Mouse (Mus musculus) forebrain, embryonic 13.5 days (tissue): Measurements from ENCODE around the gene Ankrd44. TPM values are rescaled to one million over a fixed set of nuclear protein-coding genes. Genes with fewer than 3 reads are reported as not detected.

ENCODE experiments used
- ATAC-seq: fragments of 200-750 bp; cut with Nextera tagmentation; 2 replicates; pipeline ENCODE4 v1.8.0; 2017
- H3K27ac ChIP-seq: fragments of 300-500 bp; sonication (generic); 2 replicates; pipeline ENCODE4 v1.5.1; 2015; ENCODE audit warnings: inconsistent platforms, mild to moderate bottlenecking, moderate library complexity
- H3K27me3 ChIP-seq: fragments of 300-500 bp; sonication (generic); 2 replicates; pipeline ENCODE4 v1.6.1; 2015; ENCODE audit warnings: mild to moderate bottlenecking, inconsistent platforms
- H3K36me3 ChIP-seq: fragments of 300-500 bp; sonication (generic); 2 replicates; pipeline ENCODE4 v1.6.1; 2015; ENCODE audit warnings: mild to moderate bottlenecking, inconsistent platforms; ENCODE audit not compliant: poor library complexity, severe bottlenecking
- H3K4me1 ChIP-seq: fragments of 300-500 bp; sonication (generic); 2 replicates; pipeline ENCODE4 v1.6.1; 2015; ENCODE audit warnings: inconsistent platforms
- H3K4me2 ChIP-seq: fragments of 300-500 bp; sonication (generic); 2 replicates; pipeline ENCODE4 v1.6.1; 2015; ENCODE audit warnings: inconsistent platforms, mild to moderate bottlenecking, moderate library complexity
- H3K4me3 ChIP-seq: fragments of 300-500 bp; sonication (generic); 2 replicates; pipeline ENCODE4 v1.5.1; 2015; ENCODE audit warnings: mild to moderate bottlenecking, inconsistent platforms
- H3K9ac ChIP-seq: fragments of 300-500 bp; sonication (generic); 2 replicates; pipeline ENCODE4 v1.6.1; 2015; ENCODE audit warnings: mild to moderate bottlenecking, inconsistent platforms
- H3K9me3 ChIP-seq: fragments of 300-500 bp; sonication (generic); replicated peaks from 2 replicates; pipeline ENCODE4 v1.6.1; 2016; ENCODE audit warnings: inconsistent platforms
- WGBS: fragments of 180-500 bp; shearing (Covaris S2); methylation state at CpG from one replicate; pipeline ENCODE4 v1.1.7; 2015; 5-methylcytosine and 5-hydroxymethylcytosine counted together
- polyA plus RNA-seq: library from polyadenylated mRNA; unstranded; fragments of >200 nt; fragmentation: Nextera tagmentation; extraction: Ambion mirVana; gene quantifications from 2 replicates; pipeline ENCODE4 v1.2.1, GENCODE M21; 2015

Ankrd44 gene
- polyA plus RNA-seq, 1 experiment from 2014 or later: 15.7 TPM

DNA sequence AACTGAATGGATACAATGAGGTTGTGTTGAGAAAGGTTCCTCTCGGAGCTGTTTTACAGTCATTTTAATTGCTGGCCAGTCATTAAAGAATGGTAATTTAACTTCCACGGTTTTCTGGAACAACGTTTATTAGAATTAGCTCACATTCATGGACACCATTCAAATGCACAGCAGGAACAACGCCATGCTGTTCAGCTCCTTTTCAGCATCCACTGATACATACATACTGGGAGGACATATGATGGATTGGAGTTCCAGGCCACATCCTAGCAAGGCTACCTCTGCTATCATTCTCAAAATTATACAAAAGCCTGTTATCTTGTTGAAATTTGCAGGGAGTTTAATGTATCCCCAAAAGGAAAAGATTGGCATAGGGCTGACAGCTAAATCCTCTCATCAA lies 261.1 kb downstream of the Ankrd44 start:
- H3K27ac ChIP-seq: no peak overlapping the region
- ATAC-seq: 0 out of 2 replicates have a peak, but pooled peaks have one; percentile 25
- no peak overlapping the region for H3K9ac ChIP-seq
- 29% methylated on average over 4 of the region's 4 CpGs for WGBS
- H3K27me3 ChIP-seq: no peaks in the 10 kb centered on the region
- no peak overlapping the region for H3K4me3 ChIP-seq
- H3K4me2 ChIP-seq: no peak overlapping the region
- H3K9me3 ChIP-seq: no peaks in the 10 kb centered on the region
- peaks cover 9% of the 10 kb centered on the region; the same call in 1 of the 2 replicates for H3K4me1 ChIP-seq
- H3K36me3 ChIP-seq: peaks cover 5% of the 10 kb centered on the region; the same call in 1 of the 2 replicates

DNA sequence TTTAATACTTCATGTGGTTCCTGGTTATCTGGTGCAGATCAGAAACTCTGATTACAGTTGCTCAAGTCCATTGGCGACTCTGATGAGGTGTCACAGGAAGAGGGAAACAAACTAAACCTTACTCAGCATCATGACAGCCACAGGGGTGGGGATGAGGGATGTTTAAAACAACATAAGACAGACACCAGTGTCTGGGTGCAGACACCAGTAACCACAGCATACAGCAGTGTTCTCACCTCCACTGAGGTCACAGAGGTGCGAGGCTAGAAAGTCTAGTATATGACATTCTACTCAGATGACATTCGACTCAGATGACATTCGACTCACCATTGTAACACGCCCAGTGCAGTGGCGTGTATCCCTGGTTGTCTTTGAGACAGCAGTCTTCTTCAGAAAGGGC lies 265.5 kb downstream of the Ankrd44 start:
- H3K27me3 ChIP-seq: no peaks in the 10 kb centered on the region
- no peak overlapping the region for H3K27ac ChIP-seq
- whole genome bisulfite sequencing: 97% methylated on average over 6 of the region's 6 CpGs
- no peak overlapping the region for H3K4me3 ChIP-seq
- H3K4me1 ChIP-seq: peaks cover 7% of the 10 kb centered on the region; the same call in 1 of the 2 replicates
- peaks cover 5% of the 10 kb centered on the region; the same call in 1 of the 2 replicates for H3K36me3 ChIP-seq
- no peak for ATAC-seq
- H3K9me3 ChIP-seq: no peaks in the 10 kb centered on the region
- H3K9ac ChIP-seq: no peak overlapping the region
- H3K4me2 ChIP-seq: no peak overlapping the region

DNA sequence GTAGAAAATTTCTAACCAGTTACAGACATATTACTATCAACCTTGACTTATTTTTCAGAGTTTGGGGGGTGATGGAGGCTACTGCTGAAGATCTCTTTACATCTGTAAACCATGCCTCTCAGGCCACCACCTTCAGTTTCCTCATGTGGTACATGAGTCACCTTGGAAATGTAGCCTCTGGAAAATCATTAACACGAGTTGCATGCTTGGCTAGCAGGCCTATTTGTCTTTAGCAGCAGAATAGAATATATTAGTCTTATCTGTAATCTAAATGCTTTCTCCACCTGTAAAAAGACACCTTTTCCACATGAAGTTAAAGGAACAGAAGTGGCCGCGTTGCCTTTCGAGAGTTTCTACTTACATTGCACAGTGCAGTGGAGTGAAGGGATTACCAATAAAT lies 267.6 kb downstream of the Ankrd44 start:
- WGBS: 92% methylated on average over 4 of the region's 4 CpGs
- ATAC-seq: no peak
- Histone ChIP-seq H3K27ac (no peak overlapping the region), H3K36me3 (peaks cover 12% of the 10 kb centered on the region; the same call in 1 of the 2 replicates), H3K9ac (no peak overlapping the region), H3K4me1 (no peaks in the 10 kb centered on the region), H3K9me3 (no peaks in the 10 kb centered on the region), H3K27me3 (no peaks in the 10 kb centered on the region), H3K4me2 (no peak overlapping the region), H3K4me3 (no peak overlapping the region)

DNA sequence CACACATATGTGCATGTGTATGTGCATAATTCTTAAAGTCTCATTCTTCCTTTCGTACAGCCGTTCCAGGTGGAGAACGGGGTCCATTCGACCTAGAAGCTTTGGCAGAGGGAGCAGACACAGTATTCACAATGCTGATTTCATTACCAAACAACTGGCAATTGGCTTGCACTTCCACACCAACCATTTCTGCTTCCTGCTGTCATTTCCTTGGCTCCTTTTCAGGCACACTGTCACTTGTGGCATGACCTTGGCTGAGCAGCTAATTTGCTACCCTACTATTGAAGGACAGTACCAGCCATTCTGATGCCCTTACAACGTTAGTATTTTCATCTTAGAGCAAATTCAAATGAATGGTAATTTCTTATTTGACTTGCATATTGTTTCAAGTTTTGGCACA lies 277.9 kb downstream of the Ankrd44 start:
- Histone ChIP-seq H3K9ac (no peak overlapping the region), H3K9me3 (no peaks in the 10 kb centered on the region), H3K4me3 (no peak overlapping the region), H3K36me3 (peaks cover 2% of the 10 kb centered on the region; the same call in 1 of the 2 replicates), H3K27ac (no peak overlapping the region), H3K4me1 (peaks cover 19% of the 10 kb centered on the region), H3K4me2 (no peak overlapping the region), H3K27me3 (no peaks in the 10 kb centered on the region)
- ATAC-seq: no peak
- 77% methylated on average over 5 of the region's 5 CpGs for WGBS

DNA sequence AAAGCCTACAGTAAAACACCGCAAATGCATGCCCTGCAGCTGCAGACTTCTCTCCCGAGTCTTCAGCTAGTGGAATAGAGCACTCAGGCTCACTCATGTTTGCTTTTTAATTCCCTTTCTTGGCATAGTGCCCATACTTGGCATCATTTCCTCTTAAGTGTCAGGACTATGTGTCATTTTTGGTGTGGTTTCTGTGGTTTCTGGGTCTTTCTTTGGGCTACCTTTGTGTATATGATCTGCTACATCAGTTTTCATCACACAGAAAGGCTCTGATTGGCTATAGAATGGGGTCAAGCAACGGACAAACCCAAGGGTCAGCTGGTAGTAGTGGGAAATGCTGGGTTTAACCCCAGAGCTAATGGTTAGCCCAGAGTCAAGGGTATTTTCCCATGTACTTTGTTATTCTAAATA lies 278.8 kb downstream of the Ankrd44 start:
- Histone ChIP-seq H3K4me2 (no peak overlapping the region), H3K9ac (no peak overlapping the region), H3K27ac (peak overlapping the region; percentile 62; the same call in 1 of the 2 replicates), H3K9me3 (no peaks in the 10 kb centered on the region), H3K4me3 (no peak overlapping the region), H3K4me1 (peaks cover 19% of the 10 kb centered on the region), H3K27me3 (no peaks in the 10 kb centered on the region), H3K36me3 (no peaks in the 10 kb centered on the region; the same call in 1 of the 2 replicates)
- WGBS: 44% methylated on average over 3 of the region's 3 CpGs
- ATAC-seq: peak; percentile 72

DNA sequence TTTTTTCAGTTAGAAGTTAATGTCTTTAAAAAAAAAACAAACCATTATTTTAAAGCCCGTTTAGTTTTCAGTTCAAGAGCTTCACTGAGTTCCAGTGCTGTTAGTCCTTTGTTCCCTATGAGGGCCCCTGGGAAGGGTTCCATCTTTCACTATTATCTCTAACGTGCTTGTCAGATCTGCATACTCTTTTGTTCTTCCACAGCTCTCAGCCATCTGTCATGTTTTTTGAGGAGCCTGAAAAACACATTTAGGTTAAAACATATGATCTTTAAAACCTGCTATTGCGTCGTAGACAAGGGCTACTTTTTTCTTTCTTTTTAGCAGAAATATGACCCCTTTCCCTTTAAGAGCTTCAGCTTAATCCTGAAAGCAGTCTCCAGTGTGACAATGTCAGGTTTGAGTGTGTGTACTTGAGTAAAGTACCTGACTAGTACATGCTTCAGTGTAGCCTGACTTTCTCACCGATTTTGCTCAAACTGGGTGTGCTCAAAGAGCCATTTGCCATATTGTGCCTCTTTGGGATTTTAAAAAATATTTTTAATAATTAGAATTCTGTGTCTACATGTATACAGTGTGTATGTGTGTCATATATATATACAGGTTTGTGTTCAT lies 285.9 kb downstream of the Ankrd44 start:
- H3K27me3 ChIP-seq: no peaks in the 10 kb centered on the region
- H3K4me3 ChIP-seq: no peak overlapping the region
- no peaks in the 10 kb centered on the region for H3K36me3 ChIP-seq
- H3K9me3 ChIP-seq: no peaks in the 10 kb centered on the region
- peak overlapping the region; percentile 90 for H3K27ac ChIP-seq
- H3K4me1 ChIP-seq: peaks cover 15% of the 10 kb centered on the region
- peak; percentile 80 for ATAC-seq
- H3K4me2 ChIP-seq: no peak overlapping the region
- 14% methylated on average over 5 of the region's 5 CpGs for WGBS
- H3K9ac ChIP-seq: 0 out of 2 replicates have a peak overlapping the region, but pooled peaks have one; percentile 21

DNA sequence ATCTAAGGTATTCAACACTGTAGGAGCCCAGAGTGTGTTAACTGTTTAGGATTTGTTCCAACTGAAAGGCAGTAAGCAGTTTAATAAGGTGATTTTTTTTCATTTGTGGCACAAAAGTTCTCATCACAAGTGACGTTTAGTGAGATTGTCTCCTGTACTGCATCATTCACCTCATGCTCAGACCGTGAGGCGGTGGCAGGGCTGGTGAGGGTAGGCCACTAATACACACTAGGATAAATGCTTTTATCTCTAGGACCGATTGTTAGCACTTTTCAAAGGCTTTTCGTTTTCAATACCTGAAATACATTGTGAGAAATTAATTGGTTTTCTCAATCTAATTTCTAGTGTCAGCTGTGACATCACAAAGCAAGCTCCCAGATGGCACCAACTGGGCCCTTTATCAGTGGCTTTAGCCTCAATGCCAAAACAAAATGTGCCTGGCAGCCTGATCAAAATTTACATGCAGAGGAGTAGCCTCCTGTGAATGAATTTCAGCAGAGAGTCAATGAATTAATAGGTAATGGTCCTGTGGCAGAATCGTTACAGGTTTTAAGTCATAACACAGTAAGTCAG lies 286.6 kb downstream of the Ankrd44 start:
- Histone ChIP-seq H3K4me2 (no peak overlapping the region), H3K4me3 (no peak overlapping the region), H3K4me1 (peaks cover 15% of the 10 kb centered on the region), H3K27ac (peak overlapping the region; percentile 90), H3K27me3 (no peaks in the 10 kb centered on the region), H3K9me3 (no peaks in the 10 kb centered on the region), H3K9ac (no peak overlapping the region), H3K36me3 (no peaks in the 10 kb centered on the region)
- ATAC-seq: peak; percentile 84
- 12% methylated on average over 6 of the region's 6 CpGs for WGBS

DNA sequence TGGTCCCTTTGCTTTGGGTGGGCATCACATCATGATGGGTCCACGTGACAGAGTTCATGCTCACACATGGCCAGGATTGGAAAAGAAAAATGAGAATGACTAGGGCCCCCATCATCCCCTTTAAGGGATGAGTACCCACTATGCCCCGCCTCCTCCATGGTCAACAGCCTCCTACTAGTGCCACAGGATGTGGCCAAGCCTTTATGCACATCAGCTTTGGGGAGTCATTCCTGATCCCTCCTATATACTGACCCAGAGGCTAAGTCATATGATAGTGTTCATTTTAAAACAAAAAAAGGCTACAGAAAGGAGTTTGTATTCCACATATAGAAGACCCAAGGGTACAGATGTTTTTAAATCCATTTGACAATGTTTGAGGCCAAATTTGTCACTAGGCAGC lies 287.1 kb downstream of the Ankrd44 start:
- H3K9ac ChIP-seq: no peak overlapping the region
- peak; percentile 52; the same call in 1 of the 2 replicates for ATAC-seq
- no peak overlapping the region for H3K4me3 ChIP-seq
- H3K9me3 ChIP-seq: no peaks in the 10 kb centered on the region
- H3K27ac ChIP-seq: peak overlapping the region; percentile 90
- peaks cover 15% of the 10 kb centered on the region for H3K4me1 ChIP-seq
- H3K36me3 ChIP-seq: no peaks in the 10 kb centered on the region
- WGBS: 85% methylated on average over 2 of the region's 2 CpGs
- H3K27me3 ChIP-seq: no peaks in the 10 kb centered on the region
- H3K4me2 ChIP-seq: no peak overlapping the region

DNA sequence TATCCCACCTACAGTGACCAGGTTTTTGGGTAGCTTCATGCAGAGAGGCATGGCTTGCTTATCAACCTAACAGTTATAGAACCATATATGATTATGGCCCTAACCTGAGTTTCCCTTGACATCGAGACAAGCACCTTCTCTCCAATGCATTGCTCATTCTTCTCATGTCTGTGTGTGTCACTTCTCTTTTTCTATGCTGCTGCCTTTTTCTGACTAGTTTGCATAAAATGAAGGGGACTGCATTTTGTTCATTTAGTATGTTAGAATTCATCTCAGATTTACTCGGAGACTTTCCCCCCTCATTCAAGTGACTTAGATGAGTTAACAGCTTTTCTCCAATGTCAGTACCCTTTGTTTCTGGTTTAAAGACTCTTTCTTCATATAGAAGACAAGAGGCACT lies 288.8 kb downstream of the Ankrd44 start:
- no peak overlapping the region for H3K27ac ChIP-seq
- H3K9me3 ChIP-seq: no peaks in the 10 kb centered on the region
- peaks cover 15% of the 10 kb centered on the region for H3K4me1 ChIP-seq
- H3K4me2 ChIP-seq: no peak overlapping the region
- no peaks in the 10 kb centered on the region for H3K36me3 ChIP-seq
- no peak for ATAC-seq
- H3K27me3 ChIP-seq: no peaks in the 10 kb centered on the region
- no peak overlapping the region for H3K9ac ChIP-seq
- WGBS: 76% methylated on average over 2 of the region's 2 CpGs
- H3K4me3 ChIP-seq: no peak overlapping the region

DNA sequence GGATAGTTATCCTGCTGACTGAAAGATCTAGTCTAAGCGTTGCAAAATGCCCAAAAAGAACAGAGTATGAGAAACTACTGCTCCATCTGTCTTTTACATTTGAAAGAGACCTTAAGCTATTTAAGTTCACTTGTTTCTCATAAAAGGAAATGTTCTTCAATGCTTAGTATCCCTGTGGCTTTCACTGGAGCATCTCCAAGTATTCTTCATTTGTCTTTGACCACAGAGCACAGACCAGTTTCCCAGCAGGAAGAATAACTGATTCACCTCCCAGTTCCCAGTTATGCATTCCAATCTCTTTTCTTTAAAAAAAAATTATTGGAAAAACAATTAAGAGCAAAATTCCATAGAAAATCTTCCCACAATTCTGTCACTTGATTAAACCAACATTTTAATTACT lies 297.1 kb downstream of the Ankrd44 start:
- Histone ChIP-seq H3K27me3 (no peaks in the 10 kb centered on the region), H3K36me3 (no peaks in the 10 kb centered on the region), H3K4me1 (no peaks in the 10 kb centered on the region), H3K9ac (no peak overlapping the region), H3K4me3 (no peak overlapping the region), H3K27ac (no peak overlapping the region), H3K4me2 (no peak overlapping the region), H3K9me3 (no peaks in the 10 kb centered on the region)
- no peak for ATAC-seq
- WGBS: 58% methylated on average over 1 of the region's 1 CpGs

DNA sequence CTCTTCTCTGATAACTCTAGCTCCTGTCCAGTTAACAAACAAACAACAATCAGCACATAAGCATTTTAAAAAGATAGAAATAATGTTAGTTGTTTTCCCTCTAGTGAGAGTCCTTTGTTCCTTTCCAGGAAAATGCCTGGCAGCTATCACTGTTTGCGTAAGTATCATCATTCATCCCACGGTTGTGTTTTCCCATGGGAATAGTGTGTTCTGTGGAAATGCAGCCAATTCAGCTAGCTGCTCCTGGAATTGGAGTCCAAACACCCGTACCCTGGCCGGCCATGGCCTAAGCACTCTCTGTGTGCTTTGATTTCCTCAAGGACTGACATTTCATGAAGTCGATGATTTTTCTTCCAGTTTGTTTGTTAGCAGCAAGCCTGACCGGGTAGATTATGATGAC lies 311.2 kb downstream of the Ankrd44 start:
- Histone ChIP-seq H3K4me3 (no peak overlapping the region), H3K4me1 (no peaks in the 10 kb centered on the region), H3K9ac (no peak overlapping the region), H3K4me2 (no peak overlapping the region), H3K9me3 (no peaks in the 10 kb centered on the region; the same call in 1 of the 2 replicates), H3K27me3 (no peaks in the 10 kb centered on the region), H3K36me3 (no peaks in the 10 kb centered on the region), H3K27ac (no peak overlapping the region)
- no peak for ATAC-seq
- 91% methylated on average over 6 of the region's 6 CpGs for WGBS

DNA sequence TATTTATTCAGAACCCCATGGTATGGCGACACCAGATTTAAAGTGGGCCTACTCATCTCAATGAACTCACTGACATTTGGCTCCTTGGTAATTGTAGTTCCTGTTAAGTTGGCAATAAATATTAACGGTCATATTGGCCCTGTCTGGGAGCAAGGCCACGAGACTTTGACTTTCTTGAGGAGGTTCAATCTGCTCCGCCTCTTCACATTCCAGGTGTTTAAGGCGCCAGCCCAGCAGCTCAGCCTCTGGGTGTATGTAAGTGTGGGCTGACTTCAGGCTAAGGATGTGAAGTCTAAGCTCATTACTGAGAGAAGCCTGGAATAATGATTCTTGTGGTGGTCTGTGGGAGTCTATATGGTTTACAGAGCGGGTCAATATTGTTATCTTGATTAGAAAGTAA lies 313.8 kb downstream of the Ankrd44 start:
- no peak for ATAC-seq
- Histone ChIP-seq H3K4me3 (no peak overlapping the region), H3K4me2 (no peak overlapping the region), H3K27ac (no peak overlapping the region), H3K9ac (no peak overlapping the region), H3K27me3 (no peaks in the 10 kb centered on the region), H3K36me3 (no peaks in the 10 kb centered on the region), H3K9me3 (no peaks in the 10 kb centered on the region; the same call in 1 of the 2 replicates), H3K4me1 (no peaks in the 10 kb centered on the region)
- 81% methylated on average over 6 of the region's 6 CpGs for WGBS
